ENCODE assay signal across 8 mouse cellular contexts in genomic region chr2:110191965-110192701, GRCm38 (mm10).
DNase-seq lines count a peak whose midpoint lies in the region; ATAC-seq and TF ChIP-seq lines count a peak whose summit lies in the region.

No protein-coding gene starts in this region.

- no peak overlapping the region for H3K9ac ChIP-seq in liver, embryonic 16.5 days (ENCODE audit: low read depth, low read length)

- no peak overlapping the region for H3K27ac ChIP-seq in liver, embryonic 16.5 days (ENCODE audit: low read length)

- DNase-seq in embryo, embryonic 10.5 days (ENCODE audit: low spot score), result peak; percentile 67
- peak; percentile 68 to 76 for DNase-seq in heart, adult 18-20 months
- DNase-seq in kidney, adult 11 months, result peak; percentile 94
- DNase-seq in ovary, postnatal 36 days (ENCODE audit: low spot score), result peak; percentile 85
- DNase-seq in thymus, postnatal 4 days, result no peak
- no peak for DNase-seq in right cerebral cortex, postnatal 36 days (ENCODE audit: low spot score in 2 of 2)

- ATAC-seq in liver, embryonic 16.5 days (ENCODE audit: low read depth), result peak; percentile 70

- no peaks in the 10 kb centered on the region for H3K36me3 ChIP-seq in E14TG2a.4 (ENCODE audit: insufficient read depth, low read length)
- H3K36me3 ChIP-seq in liver, embryonic 16.5 days (ENCODE audit: control insufficient read depth, insufficient read depth), result no peaks in the 10 kb centered on the region

- no peak for TF ChIP-seq CTCF in E14TG2a.4 (conservative IDR thresholded peaks at IDR 0.05; ENCODE audit: low read length)

- H3K4me1 ChIP-seq in E14TG2a.4 (replicated peaks; ENCODE audit: low read depth, low read length), result peaks cover 11% of the 10 kb centered on the region; the same call in 1 of the 2 replicates
- H3K4me1 ChIP-seq in liver, embryonic 16.5 days (ENCODE audit: control insufficient read depth, low read depth, low read length), result no peaks in the 10 kb centered on the region

- WGBS in liver, embryonic 16.5 days (ENCODE audit: insufficient replicate concordance), result 31% methylated on average over 15 of the region's 15 CpGs

- H3K9me3 ChIP-seq in E14TG2a.4 (ENCODE audit: low read length), result no peaks in the 10 kb centered on the region
- H3K9me3 ChIP-seq in liver, embryonic 16.5 days (replicated peaks; ENCODE audit: control insufficient read depth, low read length), result no peaks in the 10 kb centered on the region

- no peaks in the 10 kb centered on the region for H3K27me3 ChIP-seq in E14TG2a.4 (ENCODE audit: insufficient read depth, low read length)
- no peaks in the 10 kb centered on the region for H3K27me3 ChIP-seq in liver, embryonic 16.5 days (ENCODE audit: control insufficient read depth, insufficient read depth, low read depth, low read length)

- no peak overlapping the region for H3K4me2 ChIP-seq in liver, embryonic 16.5 days (ENCODE audit: low read depth, low read length)

- H3K4me3 ChIP-seq in E14TG2a.4 (replicated peaks; ENCODE audit: low read length), result peak overlapping the region; percentile 50; the same call in 1 of the 2 replicates
- no peak overlapping the region for H3K4me3 ChIP-seq in liver, embryonic 16.5 days (ENCODE audit: low read depth, low read length)

Comparison
In these comparisons a context has a peak if more than half of its experiments do, and no peak if none do; other contexts are left out.
1. DNase-seq: peak in embryo, embryonic 10.5 days (single experiment), heart, adult 18-20 months (2 of 2), kidney, adult 11 months (single experiment) and ovary, postnatal 36 days (single experiment); none in thymus, postnatal 4 days (single experiment) and right cerebral cortex, postnatal 36 days (0 of 2).